10 mouse cellular contexts compared by ENCODE assay signal in genomic region chr2:179571175-179571769, GRCm38 (mm10).
DNase-seq lines count a peak whose midpoint lies in the region; ATAC-seq and TF ChIP-seq lines count a peak whose summit lies in the region.
"Had no signal": no experiment of that assay in that cellular context is flagged by ENCODE, and none has a peak within 500 bp of the region (broad histone marks: within the 10 kb centered on the region; RNA-seq: fewer than 3 reads in every experiment).

No protein-coding gene starts in this region.

- peak; percentile 9 for DNase-seq in lung, postnatal 0 days (ENCODE audit: low spot score)
- no peak for DNase-seq in lung, postnatal 4 days
- DNase-seq in midbrain, embryonic 11.5 days (ENCODE audit: low spot score, missing footprints): no peak
- DNase-seq in urinary bladder, postnatal 10 days (ENCODE audit: low spot score): no peak
- DNase-seq in ovary, postnatal 36 days (ENCODE audit: low spot score): no peak
- DNase-seq in adrenal gland, adult 2 months: no peak
- DNase-seq: adrenal gland, adult 8-10 months had no signal

- no peaks in the 10 kb centered on the region; the same call in 1 of the 2 replicates for H3K4me1 ChIP-seq in lung, postnatal 0 days (ENCODE audit: insufficient read depth, low read depth, low read length)
- H3K4me1 ChIP-seq in forebrain, embryonic 15.5 days: peaks cover 43% of the 10 kb centered on the region
- H3K4me1 ChIP-seq in midbrain, embryonic 11.5 days (ENCODE audit: control insufficient read depth, insufficient read depth, low read length): peaks cover 21% of the 10 kb centered on the region
- H3K4me1 ChIP-seq: intestine, embryonic 15.5 days had no signal

- no peaks in the 10 kb centered on the region for H3K36me3 ChIP-seq in lung, postnatal 0 days (ENCODE audit: insufficient read depth, low read length)
- H3K36me3 ChIP-seq in forebrain, embryonic 15.5 days: no peaks in the 10 kb centered on the region
- no peaks in the 10 kb centered on the region for H3K36me3 ChIP-seq in midbrain, embryonic 11.5 days (ENCODE audit: control insufficient read depth, insufficient read depth, low read length)
- H3K36me3 ChIP-seq: heart, embryonic 10.5 days; intestine, embryonic 15.5 days had no signal

- H3K27me3 ChIP-seq in lung, postnatal 0 days (replicated peaks; ENCODE audit: insufficient read depth, low read length): no peaks in the 10 kb centered on the region
- no peaks in the 10 kb centered on the region for H3K27me3 ChIP-seq in forebrain, embryonic 15.5 days
- H3K27me3 ChIP-seq in midbrain, embryonic 11.5 days (ENCODE audit: control insufficient read depth, insufficient read depth, low read length): no peaks in the 10 kb centered on the region

- peak; percentile 17; the same call in 1 of the 2 replicates for ATAC-seq in lung, postnatal 0 days
- peak; percentile 62 for ATAC-seq in forebrain, embryonic 15.5 days (replicated peaks)
- ATAC-seq in midbrain, embryonic 11.5 days (ENCODE audit: low FRiP score): peak; percentile 82
- ATAC-seq: intestine, embryonic 15.5 days had no signal

- H3K9me3 ChIP-seq in lung, postnatal 0 days (ENCODE audit: low read length): no peaks in the 10 kb centered on the region
- no peaks in the 10 kb centered on the region for H3K9me3 ChIP-seq in forebrain, embryonic 15.5 days
- H3K9me3 ChIP-seq in midbrain, embryonic 11.5 days (ENCODE audit: control insufficient read depth, low read length): no peaks in the 10 kb centered on the region
- H3K9me3 ChIP-seq: heart, embryonic 10.5 days; intestine, embryonic 15.5 days had no signal

- no peak overlapping the region for H3K9ac ChIP-seq in lung, postnatal 0 days (replicated peaks; ENCODE audit: low read depth)
- no peak overlapping the region for H3K9ac ChIP-seq in forebrain, embryonic 15.5 days (replicated peaks)
- no peak overlapping the region for H3K9ac ChIP-seq in midbrain, embryonic 11.5 days (ENCODE audit: low read length)
- H3K9ac ChIP-seq: intestine, embryonic 15.5 days had no signal

- no peak; the same call in 1 of the 2 replicates for TF ChIP-seq CTCF in lung, postnatal 0 days (IDR thresholded peaks at IDR 0.05)

- 29% methylated on average over 6 of the region's 6 CpGs for WGBS in lung, postnatal 0 days
- WGBS in forebrain, embryonic 15.5 days: 12% methylated on average over 6 of the region's 6 CpGs
- 14% methylated on average over 6 of the region's 6 CpGs for WGBS in midbrain, embryonic 11.5 days

- no peak overlapping the region for H3K27ac ChIP-seq in lung, postnatal 0 days (ENCODE audit: low read length)
- H3K27ac ChIP-seq in forebrain, embryonic 15.5 days (replicated peaks): no peak overlapping the region; the same call in 1 of the 2 replicates
- no peak overlapping the region for H3K27ac ChIP-seq in midbrain, embryonic 11.5 days (ENCODE audit: low read depth, low read length)
- H3K27ac ChIP-seq: heart, embryonic 10.5 days; intestine, embryonic 15.5 days had no signal

- no peak overlapping the region for H3K4me2 ChIP-seq in lung, postnatal 0 days (replicated peaks; ENCODE audit: low read depth, low read length)
- no peak overlapping the region for H3K4me2 ChIP-seq in forebrain, embryonic 15.5 days (replicated peaks)
- H3K4me2 ChIP-seq in midbrain, embryonic 11.5 days: no peak overlapping the region
- H3K4me2 ChIP-seq: intestine, embryonic 15.5 days had no signal

- TF ChIP-seq EP300 in lung, postnatal 0 days (IDR thresholded peaks at IDR 0.05): no peak

- no peak overlapping the region for H3K4me3 ChIP-seq in lung, postnatal 0 days (ENCODE audit: low read depth, low read length)
- H3K4me3 ChIP-seq in forebrain, embryonic 15.5 days: no peak overlapping the region
- H3K4me3 ChIP-seq in midbrain, embryonic 11.5 days (ENCODE audit: low read depth, low read length): no peak overlapping the region
- H3K4me3 ChIP-seq: heart, embryonic 10.5 days; intestine, embryonic 15.5 days had no signal

Comparison
In these comparisons a context has a peak if more than half of its experiments do, and no peak if none do; other contexts are left out.
1. ATAC-seq: peak in every context shown above with its lines; median percentile 82 in midbrain, embryonic 11.5 days; 62 in forebrain, embryonic 15.5 days; 17 in lung, postnatal 0 days.